Mouse (Mus musculus) urinary bladder, postnatal 14 days (tissue): ENCODE results near the gene Capn7.
A peak's percentile ranks its signal among the peaks of the same experiment; 100 is the strongest.

Experiments
- DNase-seq: peaks from one replicate; pipeline ENCODE4 v3.0.0; 2021; ENCODE audit warnings: low spot score

Capn7 gene

DNA sequence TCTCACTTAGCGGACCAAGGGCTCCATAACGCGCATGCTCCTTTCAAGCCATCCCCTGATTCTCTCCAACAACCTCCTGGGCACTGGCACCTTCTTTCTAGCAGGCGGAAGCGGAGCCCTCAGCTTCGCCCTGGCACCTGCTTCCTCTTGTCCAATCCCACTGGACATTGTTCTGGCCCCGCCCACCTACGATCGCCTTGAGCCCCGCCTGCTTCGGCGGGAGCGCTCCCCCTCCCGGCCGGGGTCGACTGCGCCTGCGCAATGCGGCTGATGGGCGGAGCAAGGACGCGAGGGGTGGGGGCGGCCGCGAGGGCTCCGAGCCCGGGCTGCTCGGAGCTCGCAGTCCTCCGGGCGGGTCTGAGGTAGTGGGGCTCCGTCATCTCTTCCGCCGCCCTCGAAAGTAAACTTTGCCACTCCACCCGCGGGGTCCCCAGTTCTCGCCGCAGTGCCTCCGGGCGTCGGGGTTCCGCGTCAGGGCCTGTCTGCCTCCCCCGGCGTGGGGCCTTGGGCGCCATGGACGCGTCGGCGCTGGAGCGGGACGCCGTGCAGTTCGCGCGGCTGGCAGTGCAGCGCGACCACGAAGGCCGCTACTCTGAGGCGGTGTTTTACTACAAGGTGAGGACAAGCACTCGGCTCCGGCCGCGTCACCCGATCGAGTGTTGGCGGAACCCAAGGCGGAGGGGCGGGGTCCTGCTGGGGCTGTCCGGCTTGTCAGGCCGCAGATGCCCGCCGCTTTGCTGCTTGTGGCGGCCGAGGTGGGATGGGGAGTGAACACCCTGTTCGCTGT is at the start of gene Capn7:
TSS of gene Capn7 (plus strand) at position 270 of the 787 bp plus-strand sequence.
- DNase-seq = peak; percentile 99

DNA sequence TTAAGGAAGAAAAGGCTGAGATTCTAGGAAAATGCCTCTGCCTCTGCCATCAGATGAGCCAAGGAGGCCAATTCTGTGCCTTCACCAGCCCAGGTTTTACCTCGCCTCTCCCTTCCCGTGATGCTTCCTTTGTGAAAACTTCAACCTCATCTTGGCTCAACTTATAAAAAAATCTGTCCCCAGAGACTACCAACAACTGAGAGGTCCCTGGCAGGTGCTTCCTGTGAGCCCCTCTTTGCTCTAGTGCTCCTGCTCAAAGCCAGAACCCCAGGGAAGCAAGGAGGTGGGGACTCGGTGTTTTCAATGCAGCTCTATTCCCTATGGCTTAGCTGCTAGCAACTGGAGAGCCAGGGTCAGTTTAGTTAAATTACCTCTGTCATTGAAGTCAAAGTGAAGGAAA is 23.2 kb upstream of the Capn7 start:
- DNase-seq = no peak

DNA sequence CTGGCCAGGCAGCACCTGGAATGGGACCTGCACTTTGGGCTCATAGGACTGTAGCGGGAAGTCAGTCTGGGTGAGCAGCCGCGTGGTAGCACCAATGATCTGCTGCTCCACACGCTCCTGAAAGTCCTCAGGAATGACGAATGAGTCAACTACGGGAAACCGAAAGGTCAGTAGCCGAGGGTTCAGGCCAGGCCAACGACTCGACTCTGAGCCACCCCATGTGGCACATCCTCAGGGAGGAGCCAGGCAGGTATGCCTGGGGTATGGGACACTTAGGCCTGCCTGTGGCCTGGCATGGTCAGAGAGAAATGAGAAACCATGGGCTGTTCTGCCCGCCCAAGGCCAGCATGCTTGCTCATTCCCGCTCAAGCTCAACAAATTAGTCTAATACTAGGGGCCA is 19.8 kb upstream of the Capn7 start:
- DNase-seq = no peak

DNA sequence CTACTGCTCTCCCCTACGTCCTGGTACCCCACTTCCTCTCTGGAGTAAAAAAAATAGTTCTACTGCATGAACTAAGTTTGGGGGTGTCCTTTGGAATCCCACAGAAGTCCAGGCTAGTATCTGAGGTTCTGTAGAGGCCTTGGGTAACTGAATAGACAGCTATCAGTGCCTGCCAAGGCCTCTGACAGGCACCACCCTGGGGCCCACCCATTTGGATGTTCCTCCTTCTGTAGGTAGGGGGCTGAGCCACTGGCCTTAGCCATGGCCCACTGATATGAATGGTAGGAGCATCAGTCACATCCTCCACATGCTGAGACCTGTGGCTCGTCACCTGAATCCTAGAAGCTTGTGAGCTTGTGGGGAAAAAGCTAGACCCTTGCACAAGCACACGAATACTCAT is 18.7 kb upstream of the Capn7 start:
- no peak for DNase-seq

DNA sequence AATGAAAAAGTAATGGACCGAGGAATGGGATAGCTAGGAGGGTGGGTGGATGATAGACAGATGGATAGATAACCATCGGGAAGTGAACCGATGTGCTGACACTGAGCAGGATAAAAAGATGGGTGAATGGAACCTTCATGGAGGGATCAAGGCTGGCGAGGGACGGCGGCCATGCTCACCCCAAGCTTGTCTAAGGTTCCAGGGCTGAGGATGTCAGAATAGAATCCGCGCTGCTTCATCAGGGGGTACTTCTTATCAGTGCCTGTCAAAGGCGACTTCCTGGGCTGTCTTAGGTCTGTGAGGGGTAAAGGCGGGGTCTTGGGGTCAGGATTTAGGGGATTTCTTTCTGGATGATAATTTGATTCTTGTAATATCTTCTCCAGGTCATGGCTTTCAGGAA is 16.9 kb upstream of the Capn7 start:
- DNase-seq = no peak

DNA sequence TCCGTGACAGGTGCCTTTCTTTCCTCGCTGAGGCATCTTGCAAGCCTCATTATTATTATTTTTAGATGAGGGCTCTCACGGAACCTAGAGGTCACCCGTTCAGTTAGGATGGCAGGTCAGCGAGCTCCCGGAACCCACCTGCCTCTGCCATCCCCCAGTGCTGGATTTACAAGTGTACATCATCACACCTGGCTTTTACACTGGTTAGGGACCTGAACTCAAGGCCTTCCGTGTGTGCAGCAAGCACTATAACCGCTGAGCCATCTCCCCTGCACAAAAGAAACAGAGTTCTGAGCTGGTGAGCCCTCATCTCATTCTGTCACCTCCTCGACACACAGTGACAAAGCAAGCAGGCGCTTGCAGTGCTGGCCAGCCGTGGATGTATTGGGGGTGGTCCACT is 15.3 kb upstream of the Capn7 start:
- no peak for DNase-seq

DNA sequence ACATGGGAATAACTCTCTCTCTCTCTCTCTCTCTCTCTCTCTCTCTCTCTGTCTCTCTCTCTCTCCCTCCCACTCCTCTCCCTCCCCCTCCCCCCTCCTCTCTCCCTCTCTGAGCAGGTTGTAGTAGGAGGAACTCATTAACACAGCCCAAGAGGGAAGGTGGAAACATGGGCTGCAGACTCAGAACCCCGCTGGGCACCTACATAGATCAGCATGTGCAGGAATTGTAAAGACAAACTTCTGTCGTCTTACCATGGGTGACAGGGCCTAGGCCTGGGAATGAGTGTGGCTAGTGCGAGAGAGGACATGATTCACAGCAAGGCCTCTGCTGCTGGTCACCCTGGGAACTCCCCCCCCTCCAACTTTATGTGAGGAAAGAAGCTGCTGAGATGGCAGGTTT is 14.2 kb upstream of the Capn7 start:
- DNase-seq = no peak

DNA sequence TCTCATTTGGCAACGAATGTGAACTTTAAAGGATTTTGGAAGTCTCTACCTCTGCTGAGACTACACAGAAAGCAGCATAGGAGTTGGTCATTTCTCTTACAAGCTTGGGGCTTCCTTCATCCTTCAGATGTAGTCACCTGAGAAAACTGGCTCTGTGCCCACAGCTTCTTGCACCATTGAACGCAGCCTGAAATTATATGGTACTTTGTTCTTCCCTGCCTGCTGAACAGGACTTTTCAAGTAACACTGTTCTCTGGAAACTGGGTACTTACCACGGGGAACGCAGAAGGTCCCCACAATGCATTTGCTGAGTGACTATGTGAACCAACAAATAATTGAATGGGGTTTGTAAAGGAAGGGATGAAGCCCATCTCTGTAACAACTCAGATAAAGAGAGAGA is 13.2 kb upstream of the Capn7 start:
- no peak for DNase-seq

DNA sequence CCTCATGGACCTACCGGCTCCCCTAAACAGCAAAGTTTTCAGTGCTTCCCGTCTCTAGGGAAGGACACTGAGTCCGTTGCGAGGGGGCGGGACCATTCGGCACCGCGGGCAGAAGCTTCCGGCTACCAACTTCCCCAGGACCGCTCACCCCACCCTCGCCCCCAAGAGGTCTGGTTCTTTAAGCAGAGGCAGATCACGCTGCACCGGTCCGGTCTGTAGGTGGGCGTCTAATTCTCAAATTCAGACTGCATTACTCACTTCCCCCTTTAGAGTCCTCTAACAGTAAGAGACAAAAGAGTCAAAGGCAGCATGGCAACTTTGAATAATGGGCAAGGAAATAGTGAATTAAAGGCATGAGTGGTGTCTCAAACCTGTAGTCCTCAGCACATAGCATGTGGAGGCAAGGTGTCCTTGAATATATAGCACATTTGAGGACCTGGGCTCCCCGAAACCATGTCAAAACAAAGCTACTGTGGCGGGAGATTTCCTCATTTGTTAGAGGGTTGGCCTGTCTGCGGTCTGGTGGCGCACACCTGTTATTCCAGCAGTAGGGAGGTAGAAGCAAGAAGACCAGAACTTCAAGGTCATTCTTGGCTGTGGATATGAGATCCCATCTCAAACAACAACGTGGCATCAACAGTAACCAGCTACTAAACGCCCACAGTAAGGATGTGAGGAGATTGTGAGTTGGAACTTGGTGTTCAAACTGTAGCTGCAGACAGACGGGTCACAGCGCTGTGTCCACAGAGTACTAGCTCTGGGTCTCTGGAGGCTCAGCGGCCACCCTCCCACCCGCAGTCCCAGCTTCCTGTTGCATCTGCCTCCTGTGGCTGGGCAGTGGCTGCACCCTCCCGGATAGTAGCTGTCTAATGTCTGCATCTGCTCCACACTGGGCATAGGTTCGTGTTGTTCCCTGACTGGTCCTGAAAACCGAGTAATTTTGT is 12.3 kb upstream of the Capn7 start, which contains the start of gene Dnah1:
TSS of gene Dnah1 (minus strand) at position 48 of the 944 bp plus-strand sequence.
- peak; percentile 43 for DNase-seq

DNA sequence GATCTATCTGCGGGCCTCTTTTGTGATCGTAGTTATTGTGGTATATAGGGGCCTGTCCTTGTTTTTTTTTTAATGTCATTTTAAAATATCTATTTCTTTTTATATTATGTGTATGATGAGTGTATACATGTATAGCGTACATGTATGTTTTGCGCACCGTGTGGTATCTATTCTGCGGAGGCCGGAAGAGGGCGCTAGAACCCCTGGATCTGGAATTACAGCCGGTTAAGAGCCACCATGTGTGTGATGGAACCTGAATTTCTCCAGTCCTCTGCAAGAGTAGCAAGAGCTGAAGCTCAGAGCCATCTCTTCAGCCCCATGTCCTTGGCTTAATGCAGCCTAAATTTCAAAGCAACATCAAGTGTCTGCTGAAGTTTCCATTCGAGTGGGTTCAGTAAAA is 11.6 kb upstream of the Capn7 start:
- DNase-seq = no peak

DNA sequence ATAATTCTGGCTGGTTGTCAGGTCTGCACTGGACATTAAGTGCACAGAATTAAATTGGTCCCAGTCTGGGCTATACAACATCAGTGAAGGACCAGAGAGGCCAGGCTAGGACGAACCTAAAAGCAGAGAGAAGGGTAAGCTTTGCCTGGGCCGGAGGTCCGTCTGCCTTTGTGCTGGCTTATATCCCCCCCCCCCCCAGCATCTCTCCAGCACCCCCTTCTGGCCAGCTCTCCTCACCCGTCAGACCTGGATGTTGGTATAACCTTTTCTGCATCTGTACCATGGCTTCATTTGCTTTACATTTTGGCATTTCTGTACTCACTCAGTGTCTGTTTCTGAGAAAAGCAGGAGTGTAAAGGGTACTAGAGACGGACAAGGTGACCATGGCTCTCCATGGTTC is 10.9 kb upstream of the Capn7 start:
- DNase-seq = no peak

DNA sequence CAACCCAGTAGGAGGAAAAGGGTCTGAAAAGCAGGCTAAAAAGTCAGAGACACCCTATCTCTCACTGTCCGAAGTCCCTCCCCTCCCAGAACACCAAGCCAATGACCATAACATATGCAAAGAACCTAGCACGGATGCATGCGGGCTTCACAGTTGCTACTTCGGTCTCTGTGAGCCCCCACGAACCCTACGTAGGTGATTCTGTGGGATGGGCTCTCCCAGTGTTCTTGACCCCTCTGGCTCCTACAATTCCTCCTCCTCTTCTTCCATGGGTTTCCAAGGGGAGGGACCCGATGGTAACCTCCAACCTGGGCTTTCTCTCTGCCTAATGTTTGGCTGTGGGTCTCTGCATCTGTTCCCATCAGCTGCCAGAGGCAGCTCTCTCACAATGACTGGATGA is 9.7 kb upstream of the Capn7 start:
- DNase-seq = no peak

DNA sequence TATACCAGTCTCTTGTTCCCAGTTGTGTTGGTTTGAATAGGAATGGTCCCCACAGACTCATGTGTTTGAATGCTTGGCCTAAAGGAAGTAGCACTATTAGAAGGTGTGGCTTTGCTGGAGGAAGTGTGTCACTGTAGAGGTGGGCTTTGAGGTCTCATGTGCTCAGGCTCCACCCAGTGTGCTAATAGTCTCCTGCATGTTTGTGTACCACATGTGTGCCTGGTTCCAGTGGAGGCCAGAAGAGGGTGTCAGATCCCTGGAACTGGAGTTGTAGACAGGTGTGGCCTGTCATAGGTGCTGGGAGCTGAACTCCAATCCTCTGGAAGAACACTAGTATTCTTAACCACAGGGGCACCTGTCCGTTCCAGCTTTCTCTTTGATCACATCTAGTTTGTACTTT is 9.2 kb upstream of the Capn7 start:
- DNase-seq = no peak

DNA sequence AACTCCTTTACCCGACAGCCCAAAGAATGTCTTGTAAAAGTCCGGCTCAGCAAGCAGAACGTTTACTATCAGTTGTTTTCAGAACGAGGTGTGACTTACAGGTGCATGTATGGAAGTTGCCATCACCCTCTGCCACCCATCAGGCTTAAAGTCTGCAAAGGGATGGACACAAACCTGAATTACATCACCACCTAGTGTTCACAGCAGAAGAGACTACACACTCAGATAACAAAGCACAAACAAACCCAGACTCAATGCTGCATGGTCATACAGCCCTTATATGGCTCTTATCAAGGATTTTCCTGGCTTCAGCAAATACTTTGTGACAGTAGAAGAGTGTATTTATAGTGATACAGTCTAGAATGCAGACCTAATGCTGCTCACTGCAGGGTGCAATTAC is 8.8 kb upstream of the Capn7 start:
- DNase-seq = no peak

DNA sequence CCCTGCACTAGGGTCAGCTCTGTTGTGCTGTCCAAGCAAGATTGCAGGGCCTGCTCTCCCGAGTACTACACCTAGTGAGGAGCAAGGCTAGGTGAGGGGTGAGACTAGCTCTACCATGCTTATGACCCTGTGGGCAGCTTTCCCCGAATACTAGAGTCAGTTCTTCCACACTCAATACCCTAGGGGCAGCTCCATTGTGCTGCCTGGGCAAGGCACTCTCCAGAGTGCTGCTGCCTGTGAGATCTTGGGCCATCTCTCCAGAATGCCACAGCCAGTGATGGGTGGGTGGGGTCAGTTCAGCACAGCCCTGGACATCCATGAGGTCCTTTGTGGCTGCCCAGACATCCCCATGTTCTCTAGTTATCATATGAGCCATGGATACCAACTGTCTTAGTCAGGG is 6.7 kb upstream of the Capn7 start:
- DNase-seq = no peak

DNA sequence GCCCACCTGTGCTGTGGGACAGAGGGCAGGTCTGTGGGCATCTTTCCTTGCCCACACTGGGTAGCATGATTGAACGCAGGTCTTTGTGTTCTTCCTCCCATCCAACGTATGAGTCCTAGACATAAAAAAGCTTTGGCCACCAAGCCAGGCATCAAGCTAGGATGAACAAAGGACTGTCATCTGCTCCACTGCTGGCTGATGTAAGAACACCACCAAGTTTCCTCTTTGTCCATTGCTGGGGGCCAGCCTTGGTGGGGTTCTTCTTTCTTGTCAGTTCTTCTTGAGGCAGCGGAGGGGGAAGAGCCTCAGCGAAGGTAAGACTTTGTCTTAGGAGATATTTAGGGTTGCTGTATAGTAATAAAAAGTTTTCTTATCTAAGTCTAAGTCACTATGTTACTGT is 5.5 kb upstream of the Capn7 start:
- no peak for DNase-seq

DNA sequence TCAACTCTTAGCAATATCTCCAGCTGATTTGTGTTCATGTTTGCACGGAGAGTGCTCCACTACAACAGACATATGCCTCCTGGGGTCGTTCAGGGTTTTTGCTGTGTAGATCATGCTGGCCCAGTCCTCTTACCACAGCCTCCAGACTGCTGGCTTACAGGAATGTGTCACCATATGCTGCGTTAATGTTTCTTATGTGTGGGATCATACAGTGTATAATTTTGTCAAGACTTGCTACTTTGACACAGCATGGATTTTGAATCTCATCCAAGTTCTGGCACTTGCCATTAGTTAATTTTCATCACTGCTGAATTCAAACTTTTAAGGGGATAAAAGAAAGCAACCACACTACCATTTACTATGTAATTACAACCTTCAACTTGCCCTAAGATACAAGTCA is 673 bp upstream of the Capn7 start:
- DNase-seq = no peak

DNA sequence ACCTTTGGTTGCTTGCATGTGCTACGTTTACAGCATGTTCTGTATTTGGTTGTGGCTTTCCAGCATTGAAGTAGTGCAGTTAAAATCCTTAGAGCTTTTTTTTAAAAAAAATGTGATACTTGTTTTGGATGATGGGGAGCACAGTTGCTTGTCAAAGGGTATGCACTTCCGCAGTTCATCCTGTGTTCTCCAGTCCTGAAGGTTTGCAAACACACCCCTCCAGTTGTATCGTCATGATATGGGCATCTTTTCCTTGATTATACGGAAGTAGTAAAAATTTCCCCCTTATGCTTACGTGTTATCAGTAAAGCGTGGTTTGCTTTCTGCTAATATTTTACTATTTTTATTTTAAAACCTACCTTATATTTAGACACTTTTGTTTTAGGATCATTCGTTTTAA is 968 bp downstream of the Capn7 start:
- no peak for DNase-seq

DNA sequence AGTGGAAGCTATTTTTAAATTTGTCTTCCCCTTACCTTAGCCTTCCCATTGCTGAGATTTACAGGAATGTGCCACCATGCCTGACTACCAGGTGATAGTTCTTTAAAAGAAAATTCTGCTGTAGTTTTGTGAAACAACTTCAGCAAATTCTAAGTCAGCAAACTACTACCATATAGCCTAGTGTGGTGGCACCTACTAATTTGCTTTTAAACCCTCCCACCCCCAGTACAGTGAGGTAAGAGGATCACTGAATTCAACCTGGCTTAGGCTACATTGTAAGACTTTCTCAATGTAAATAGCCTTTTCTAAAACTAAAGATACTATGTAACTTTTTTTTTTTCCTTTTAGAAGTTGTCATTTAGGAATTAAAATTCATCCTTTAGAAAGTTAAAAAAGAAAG is 1.5 kb downstream of the Capn7 start:
- no peak for DNase-seq

DNA sequence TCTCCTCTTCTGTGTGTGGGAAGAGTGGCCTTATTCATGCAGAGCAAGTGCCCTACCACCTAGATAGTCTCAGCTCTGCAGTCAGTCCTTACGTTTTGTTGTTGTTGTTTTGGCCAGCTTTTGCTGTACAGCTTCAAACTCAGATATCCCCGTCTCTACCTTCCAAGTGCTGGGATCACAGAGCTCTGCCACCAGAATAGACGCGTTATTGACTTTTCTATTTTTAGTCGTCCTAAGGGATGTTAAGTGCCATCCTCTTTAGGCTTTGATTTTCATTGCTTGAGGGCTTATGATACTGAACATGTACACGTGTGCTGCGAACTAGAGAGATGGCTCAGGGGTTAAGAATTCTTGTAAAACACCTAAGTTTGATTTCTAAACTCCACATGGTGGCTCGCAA is 6.8 kb downstream of the Capn7 start:
- no peak for DNase-seq

DNA sequence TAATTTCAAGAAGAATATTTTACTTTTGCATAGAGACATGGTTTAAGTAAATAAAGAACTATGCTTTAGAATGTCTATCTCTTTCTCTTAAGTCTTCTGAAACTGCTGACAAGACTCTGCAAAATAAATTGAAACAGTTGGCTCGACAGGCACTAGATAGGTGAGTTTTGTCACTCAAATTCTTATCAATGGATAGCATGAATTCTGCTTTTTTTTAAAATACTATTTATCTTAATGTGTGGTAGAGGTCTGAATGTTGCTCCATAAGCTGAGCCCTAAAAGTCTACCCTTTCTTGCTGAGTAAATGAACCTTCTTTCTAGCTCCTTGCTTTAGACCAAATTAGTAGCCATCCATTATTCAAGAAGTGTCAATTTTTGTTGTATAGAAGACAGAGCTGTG is 8.9 kb downstream of the Capn7 start:
- no peak for DNase-seq

DNA sequence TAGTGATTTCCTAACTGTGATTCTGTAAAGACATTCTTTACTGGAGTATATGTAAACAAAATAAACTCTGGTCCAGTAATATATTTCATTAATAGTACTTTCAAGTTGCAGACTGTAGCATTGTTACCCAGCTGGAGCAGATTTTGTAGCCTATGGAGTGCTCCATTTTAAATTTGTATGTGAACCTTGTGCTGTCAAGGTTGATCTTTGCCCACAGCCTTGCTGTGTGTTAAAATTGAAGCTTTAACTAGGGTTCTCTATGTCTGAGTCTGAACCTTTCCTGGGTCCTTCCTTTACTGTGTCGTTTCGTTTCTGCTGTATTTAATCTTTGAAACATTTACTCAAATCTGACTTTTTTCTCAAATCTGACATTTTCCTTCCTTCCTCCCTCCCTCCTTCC is 25.8 kb downstream of the Capn7 start:
- DNase-seq = no peak

DNA sequence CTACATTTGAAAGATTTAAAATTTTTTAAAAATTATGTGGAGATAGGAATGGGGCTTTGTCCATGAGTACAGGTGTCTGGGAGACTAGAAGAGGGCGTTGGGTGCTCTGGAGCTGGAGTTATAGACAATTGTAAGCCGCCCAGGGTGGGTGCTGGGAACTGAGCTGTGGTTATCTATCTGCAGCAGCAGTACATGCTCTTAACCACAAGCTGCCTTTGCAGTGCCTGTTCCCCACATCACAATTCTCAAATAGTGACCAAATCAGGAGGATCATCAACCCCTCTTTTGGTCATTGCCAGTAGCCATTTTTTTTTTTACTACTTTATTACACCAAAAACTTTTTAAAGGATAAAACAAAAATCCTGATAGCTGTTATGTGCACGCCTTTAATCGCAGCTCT is 28.2 kb downstream of the Capn7 start:
- DNase-seq = no peak
